Comparison of ENCODE assay signal across 16 mouse cellular contexts in the genomic region with DNA sequence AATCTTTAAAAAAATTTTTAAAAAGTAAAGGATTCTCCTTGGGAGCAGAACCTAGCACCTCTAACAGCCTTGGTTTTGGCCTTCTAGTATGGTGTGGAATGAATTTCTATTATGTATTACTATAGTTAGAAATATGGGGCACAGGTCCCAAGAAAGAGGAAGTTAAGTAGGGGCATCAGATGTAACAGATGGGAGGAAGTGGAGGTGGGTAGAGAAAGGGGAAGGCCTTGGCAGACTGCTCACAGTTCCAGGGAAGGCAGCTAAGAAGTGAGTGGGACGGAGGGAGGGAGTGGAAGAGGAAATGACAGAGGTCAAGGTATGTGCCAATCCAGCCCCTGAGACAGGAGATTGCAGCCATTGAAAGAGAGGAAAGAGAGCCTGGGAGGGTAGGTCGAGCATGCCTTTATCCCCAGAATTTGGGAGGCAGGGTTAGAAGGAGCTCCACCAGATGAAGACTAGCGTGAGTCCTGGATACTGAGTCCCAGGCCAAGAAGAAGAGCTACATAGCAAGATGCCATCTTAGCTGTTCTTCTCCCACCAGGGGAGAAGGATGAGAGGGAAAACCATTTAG. TPM values are rescaled to one million over a fixed set of nuclear protein-coding genes. Genes with fewer than 3 reads are reported as not detected.
DNase-seq lines count a peak whose midpoint lies in the region; ATAC-seq and TF ChIP-seq lines count a peak whose summit lies in the region.
"Had no signal": no experiment of that assay in that cellular context is flagged by ENCODE, and none has a peak within 500 bp of the region (broad histone marks: within the 10 kb centered on the region; RNA-seq: fewer than 3 reads in every experiment).

No protein-coding gene starts in this region.

- no peak for TF ChIP-seq POLR2A in spleen, adult 2 months (IDR thresholded peaks at IDR 0.05; ENCODE audit: low read depth, low read length)
- peak in 1 of 2 experiments; percentile 51; a peak in 1 of 4 replicates for TF ChIP-seq POLR2A in MEL (IDR thresholded peaks at IDR 0.05; ENCODE audit: control insufficient read depth in 1 of 2, insufficient read depth in 1 of 2, low read depth in 1 of 2, low read length in 2 of 2, poor library complexity in 1 of 2)

- WGBS in spleen, adult 2 months: 25% methylated on average over 3 of the region's 3 CpGs
- WGBS in midbrain, embryonic 14.5 days: 79% methylated on average over 3 of the region's 3 CpGs

- peak; percentile 76 to 78 for TF ChIP-seq EP300 in MEL (IDR thresholded peaks at IDR 0.05; ENCODE audit: low read depth in 1 of 2, low read length in 2 of 2)

- no peak for TF ChIP-seq CTCF in spleen, adult 2 months (IDR thresholded peaks at IDR 0.05; ENCODE audit: extremely low read depth, insufficient read depth, insufficient read length, insufficient replicate concordance)
- no peak for TF ChIP-seq CTCF in MEL (IDR thresholded peaks at IDR 0.05 in 2 of 3, conservative IDR thresholded peaks at IDR 0.05 in 1 of 3; ENCODE audit: control insufficient read depth in 1 of 3, insufficient read depth in 1 of 3, low read depth in 2 of 3, low read length in 3 of 3, poor library complexity in 1 of 3, severe bottlenecking in 1 of 3)

- peak; percentile 87 to 95 for ATAC-seq in hematopoietic stem cell, adult 5-6 weeks (replicated peaks in 1 of 2; ENCODE audit: insufficient read depth in 1 of 2, low FRiP score in 2 of 2, low TSS enrichment in 1 of 2, low read depth in 1 of 2, poor library complexity in 2 of 2, severe bottlenecking in 2 of 2)
- ATAC-seq in midbrain, embryonic 14.5 days (ENCODE audit: low FRiP score, low TSS enrichment): no peak
- ATAC-seq: inflammation-experienced regulatory T-cells, adult 6 months had no signal

- no peaks in the 10 kb centered on the region for H3K36me3 ChIP-seq in spleen, adult 2 months (ENCODE audit: control insufficient read depth, insufficient read depth, low read length)
- peaks cover 0 to 36% of the 10 kb centered on the region in 2 experiments; a peak in 2 of 4 replicates for H3K36me3 ChIP-seq in MEL (ENCODE audit: control insufficient read depth in 1 of 2, insufficient read depth in 2 of 2, low read length in 2 of 2)
- H3K36me3 ChIP-seq in splenic B cell, adult 2 months (ENCODE audit: control insufficient read depth, insufficient read depth, low read length, poor library complexity, severe bottlenecking): no peaks in the 10 kb centered on the region
- H3K36me3 ChIP-seq in midbrain, embryonic 14.5 days (ENCODE audit: control insufficient read depth, insufficient read depth, low read length): no peaks in the 10 kb centered on the region
- H3K36me3 ChIP-seq: embryonic facial prominence, embryonic 13.5 days; kidney, embryonic 15.5 days had no signal

- peak overlapping the region; percentile 63 for H3K27ac ChIP-seq in spleen, adult 2 months (ENCODE audit: insufficient read depth, low read length)
- H3K27ac ChIP-seq in MEL (ENCODE audit: control insufficient read depth, low read depth, low read length): peak overlapping the region; percentile 99
- no peak overlapping the region for H3K27ac ChIP-seq in midbrain, embryonic 14.5 days (replicated peaks; ENCODE audit: low read depth, low read length)
- H3K27ac ChIP-seq: embryonic facial prominence, embryonic 13.5 days; kidney, embryonic 15.5 days; layer of hippocampus, adult 2 months had no signal

- H3K27me3 ChIP-seq in spleen, adult 2 months (ENCODE audit: control insufficient read depth, insufficient read depth, low read length): peaks cover 7% of the 10 kb centered on the region
- no peaks in the 10 kb centered on the region for H3K27me3 ChIP-seq in MEL (ENCODE audit: control insufficient read depth in 1 of 2, insufficient read depth in 2 of 2, low read length in 2 of 2)
- no peaks in the 10 kb centered on the region for H3K27me3 ChIP-seq in splenic B cell, adult 2 months (ENCODE audit: control insufficient read depth, insufficient read depth, low read length, poor library complexity, severe bottlenecking)
- H3K27me3 ChIP-seq in midbrain, embryonic 14.5 days (ENCODE audit: control insufficient read depth, insufficient read depth, low read length): peaks cover 9% of the 10 kb centered on the region
- H3K27me3 ChIP-seq: embryonic facial prominence, embryonic 13.5 days had no signal

- no peaks in the 10 kb centered on the region for H3K79me2 ChIP-seq in MEL (ENCODE audit: control insufficient read depth, insufficient read depth, low read length, poor library complexity)

- peak in 1 of 2 experiments; percentile 26 for DNase-seq in spleen, adult 2 months (ENCODE audit: low read depth in 1 of 2, low spot score in 2 of 2)
- no peak for DNase-seq in spleen, postnatal 10 days (ENCODE audit: low spot score in 2 of 2)
- DNase-seq in MEL (ENCODE audit: low read depth, low spot score): peak; percentile 96
- peak; percentile 77 for DNase-seq in splenic B cell, adult 2 months (ENCODE audit: low read depth, low spot score)
- DNase-seq in midbrain, embryonic 14.5 days: no peak
- no peak for DNase-seq in cerebellum, adult 11-12 months
- DNase-seq: adrenal gland, postnatal 14 days; heart, postnatal 4 days; right cerebral cortex, postnatal 4 days had no signal

- TF ChIP-seq RAD21 in MEL (IDR thresholded peaks at IDR 0.05; ENCODE audit: low read depth, low read length): no peak

- H3K9me3 ChIP-seq in MEL (replicated peaks; ENCODE audit: insufficient read depth, low read length): no peaks in the 10 kb centered on the region
- no peaks in the 10 kb centered on the region for H3K9me3 ChIP-seq in midbrain, embryonic 14.5 days (ENCODE audit: control insufficient read depth, low read length)
- H3K9me3 ChIP-seq: embryonic facial prominence, embryonic 13.5 days; kidney, embryonic 15.5 days had no signal

- H3K9ac ChIP-seq in MEL (ENCODE audit: control insufficient read depth, low read depth, low read length, poor library complexity, severe bottlenecking): peak overlapping the region; percentile 56
- no peak overlapping the region for H3K9ac ChIP-seq in midbrain, embryonic 14.5 days (replicated peaks; ENCODE audit: low read length)
- H3K9ac ChIP-seq: embryonic facial prominence, embryonic 13.5 days; kidney, embryonic 15.5 days had no signal

- no peak overlapping the region for H3K4me2 ChIP-seq in midbrain, embryonic 14.5 days (ENCODE audit: low read length)
- H3K4me2 ChIP-seq: embryonic facial prominence, embryonic 13.5 days; kidney, embryonic 15.5 days; midbrain, embryonic 11.5 days had no signal

- H3K4me3 ChIP-seq in spleen, adult 2 months (ENCODE audit: extremely low read depth, insufficient read depth, insufficient read length): no peak overlapping the region
- H3K4me3 ChIP-seq in MEL (ENCODE audit: control insufficient read depth in 1 of 2, insufficient read depth in 1 of 2, low read depth in 2 of 2, low read length in 2 of 2): peak overlapping the region; percentile 45 to 47
- H3K4me3 ChIP-seq in midbrain, embryonic 14.5 days (replicated peaks; ENCODE audit: low read depth, low read length): no peak overlapping the region
- H3K4me3 ChIP-seq: embryonic facial prominence, embryonic 13.5 days; kidney, embryonic 15.5 days; layer of hippocampus, adult 2 months had no signal

- peaks cover 21% of the 10 kb centered on the region for H3K4me1 ChIP-seq in spleen, adult 2 months (ENCODE audit: control insufficient read depth, insufficient read depth, insufficient read length)
- H3K4me1 ChIP-seq in MEL (ENCODE audit: control insufficient read depth in 1 of 2, insufficient read depth in 2 of 2, low read length in 2 of 2): peaks cover 9 to 37% of the 10 kb centered on the region in 2 experiments; a peak in 3 of 4 replicates
- H3K4me1 ChIP-seq in midbrain, embryonic 14.5 days (ENCODE audit: control insufficient read depth, insufficient read depth, low read length): no peaks in the 10 kb centered on the region

TF ChIP-seq in MEL, 35 proteins besides CTCF, POLR2A, EP300 and RAD21 (continues in another document):
- peak; percentile 49; the same call in 1 of the 2 replicates for TF ChIP-seq NELFE (IDR thresholded peaks at IDR 0.05; ENCODE audit: low read depth, low read length)
- TF ChIP-seq TAL1 (IDR thresholded peaks at IDR 0.05; ENCODE audit: low read length): peak; percentile 45

RNA-seq across cellular contexts. Expression of a gene that starts 4.5 kb away (rescaled TPM):
- polyA plus RNA-seq in spleen, adult 2 months (2012; rRNA removed): 0.36 TPM in 2 replicates
- total RNA-seq in MEL (2012; rRNA removed): 0.33 and 0.50 TPM in 2 replicates
- polyA plus RNA-seq in MEL (2012; ENCODE audit: insufficient read depth in 1 of 2, insufficient read length in 2 of 2, low read depth in 1 of 2, low replicate concordance in 2 of 2, missing spikeins in 1 of 2): under 1 TPM in 1 of 2 experiments, not detected in 1; 0.92 TPM
- total RNA-seq in hematopoietic stem cell, adult 5-6 weeks (2017): 0.60 TPM in 1 of 2 replicates, not detected in the other
- 4.3 and 10.4 TPM in 2 replicates for polyA plus RNA-seq in midbrain, embryonic 14.5 days (2014; fragmentation: Nextera tagmentation; extraction: Ambion mirVana)
- total RNA-seq: liver, adult 2 months had no signal
- polyA plus RNA-seq: inflammation-experienced regulatory T-cells, adult 6 months; liver, adult 2 months had no signal

RNA-seq across cellular contexts. Expression of a gene that starts 9.3 kb away (rescaled TPM):
- 219 and 257 TPM in 2 replicates for polyA plus RNA-seq in spleen, adult 2 months (2012; rRNA removed)
- 1,428 and 1,539 TPM in 2 replicates for total RNA-seq in MEL (2012; rRNA removed)
- 1,000 to 10,000 TPM; 1,272 to 3,185 TPM for polyA plus RNA-seq in MEL (2012; ENCODE audit: insufficient read depth in 1 of 2, insufficient read length in 2 of 2, low read depth in 1 of 2, low replicate concordance in 2 of 2, missing spikeins in 1 of 2)
- 553 and 938 TPM in 2 replicates for total RNA-seq in hematopoietic stem cell, adult 5-6 weeks (2017)
- 1,083 and 1,099 TPM in 2 replicates for polyA plus RNA-seq in midbrain, embryonic 14.5 days (2014; fragmentation: Nextera tagmentation; extraction: Ambion mirVana)

RNA-seq across cellular contexts. Expression of a gene that starts 16.9 kb away (rescaled TPM):
- polyA plus RNA-seq in spleen, adult 2 months (2012; rRNA removed): 6.1 and 6.2 TPM in 2 replicates
- total RNA-seq in MEL (2012; rRNA removed): 0.12 TPM in 1 of 2 replicates, not detected in the other
- polyA plus RNA-seq in MEL (2012; ENCODE audit: insufficient read depth in 1 of 2, insufficient read length in 2 of 2, low read depth in 1 of 2, low replicate concordance in 2 of 2, missing spikeins in 1 of 2): under 1 TPM in 1 of 2 experiments, not detected in 1; 0.19 TPM
- not detected in 2 replicates for total RNA-seq in hematopoietic stem cell, adult 5-6 weeks (2017)
- polyA plus RNA-seq in midbrain, embryonic 14.5 days (2014; fragmentation: Nextera tagmentation; extraction: Ambion mirVana): 2.2 and 4.5 TPM in 2 replicates
- polyA plus RNA-seq: inflammation-experienced regulatory T-cells, adult 6 months had no signal

RNA-seq across cellular contexts. Expression of a gene that starts 17.4 kb away (rescaled TPM):
- 119 and 145 TPM in 2 replicates for polyA plus RNA-seq in spleen, adult 2 months (2012; rRNA removed)
- 64.5 and 78.0 TPM in 2 replicates for total RNA-seq in MEL (2012; rRNA removed)
- polyA plus RNA-seq in MEL (2012; ENCODE audit: insufficient read depth in 1 of 2, insufficient read length in 2 of 2, low read depth in 1 of 2, low replicate concordance in 2 of 2, missing spikeins in 1 of 2): 100 to 1,000 TPM in 1 of 2 experiments, not detected in 1; 113 TPM
- total RNA-seq in hematopoietic stem cell, adult 5-6 weeks (2017): 37.0 and 64.9 TPM in 2 replicates
- polyA plus RNA-seq in midbrain, embryonic 14.5 days (2014; fragmentation: Nextera tagmentation; extraction: Ambion mirVana): 56.4 and 62.4 TPM in 2 replicates

RNA-seq across cellular contexts. Expression of a gene that starts 30.2 kb away (rescaled TPM):
- polyA plus RNA-seq in spleen, adult 2 months (2012; rRNA removed): 43.3 and 45.2 TPM in 2 replicates
- 47.3 and 58.0 TPM in 2 replicates for total RNA-seq in MEL (2012; rRNA removed)
- 10 to 100 TPM in 1 of 2 experiments, not detected in 1; 50.9 TPM for polyA plus RNA-seq in MEL (2012; ENCODE audit: insufficient read depth in 1 of 2, insufficient read length in 2 of 2, low read depth in 1 of 2, low replicate concordance in 2 of 2, missing spikeins in 1 of 2)
- 23.3 and 34.1 TPM in 2 replicates for total RNA-seq in hematopoietic stem cell, adult 5-6 weeks (2017)
- polyA plus RNA-seq in midbrain, embryonic 14.5 days (2014; fragmentation: Nextera tagmentation; extraction: Ambion mirVana): 27.5 and 29.0 TPM in 2 replicates

Comparison
In these comparisons a context has a peak if more than half of its experiments do, and no peak if none do; other contexts are left out.
1. DNase-seq: peak in MEL (single experiment) and splenic B cell, adult 2 months (single experiment); none in spleen, postnatal 10 days (0 of 2), midbrain, embryonic 14.5 days (single experiment) and cerebellum, adult 11-12 months (single experiment).
2. H3K4me3 ChIP-seq: peak in MEL (2 of 2); none in spleen, adult 2 months (single experiment) and midbrain, embryonic 14.5 days (single experiment).